Comparison of ENCODE assay signal across 10 mouse cellular contexts in the genomic region with DNA sequence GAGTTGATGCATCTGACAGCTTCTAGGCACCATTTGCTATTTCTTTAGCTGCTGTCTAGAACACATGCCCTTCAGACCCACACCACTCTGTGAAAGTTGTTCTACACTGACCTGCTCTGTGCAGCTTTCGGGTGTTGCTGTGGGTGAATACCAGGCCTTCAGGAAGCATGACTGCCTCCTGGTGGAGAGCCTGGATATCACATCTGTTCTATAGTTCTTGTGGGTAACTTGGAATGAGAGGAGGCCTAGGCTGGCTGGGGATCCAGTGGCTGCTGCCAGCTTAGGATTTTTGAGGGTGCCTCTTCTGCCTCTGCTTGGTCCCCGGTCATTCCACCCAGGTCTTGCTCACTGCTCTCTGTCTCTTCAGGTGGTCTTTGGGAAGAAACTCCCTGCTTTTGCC. TPM values are rescaled to one million over a fixed set of nuclear protein-coding genes. Genes with fewer than 3 reads are reported as not detected.
DNase-seq lines count a peak whose midpoint lies in the region; ATAC-seq lines count a peak whose summit lies in the region.
"Had no signal": no experiment of that assay in that cellular context is flagged by ENCODE, and none has a peak within 500 bp of the region (broad histone marks: within the 10 kb centered on the region; RNA-seq: fewer than 3 reads in every experiment).

No protein-coding gene starts in this region.

- H3K9me3 ChIP-seq in heart, embryonic 14.5 days (ENCODE audit: control insufficient read depth, low read length): no peaks in the 10 kb centered on the region
- H3K9me3 ChIP-seq in limb, embryonic 11.5 days (ENCODE audit: control insufficient read depth, low read length): no peaks in the 10 kb centered on the region
- H3K9me3 ChIP-seq: neural tube, embryonic 12.5 days had no signal

- no peak overlapping the region for H3K4me2 ChIP-seq in heart, embryonic 14.5 days (ENCODE audit: low read length)
- H3K4me2 ChIP-seq in limb, embryonic 11.5 days (ENCODE audit: low read depth, severe bottlenecking): no peak overlapping the region
- H3K4me2 ChIP-seq: neural tube, embryonic 12.5 days had no signal

- no peak for ATAC-seq in heart, embryonic 14.5 days (ENCODE audit: insufficient number of reproducible peaks, insufficient read depth, low FRiP score, low read depth)
- no peak for ATAC-seq in limb, embryonic 11.5 days (ENCODE audit: insufficient number of reproducible peaks, low FRiP score, low TSS enrichment, low read depth)
- peak; percentile 71 for ATAC-seq in neutrophil, adult 5-6 weeks (ENCODE audit: extremely low read depth, insufficient number of reproducible peaks, low FRiP score, poor library complexity, severe bottlenecking)
- no peak for ATAC-seq in frontal cortex, adult (ENCODE audit: low TSS enrichment)

- intact Hi-C loops in left cerebral cortex, postnatal 14 days (cut with DNase I): no loop called here

- no peak overlapping the region for H3K4me3 ChIP-seq in heart, embryonic 14.5 days (ENCODE audit: control insufficient read depth in 1 of 2, insufficient read depth in 1 of 2, low read depth in 1 of 2, low read length in 2 of 2)
- no peak overlapping the region for H3K4me3 ChIP-seq in limb, embryonic 11.5 days (ENCODE audit: low read depth, low read length)
- H3K4me3 ChIP-seq: neural tube, embryonic 12.5 days had no signal

- no peak overlapping the region for H3K27ac ChIP-seq in heart, embryonic 14.5 days (replicated peaks in 1 of 2; ENCODE audit: control insufficient read depth in 1 of 2, insufficient read depth in 1 of 2, low read depth in 2 of 2, low read length in 2 of 2)
- H3K27ac ChIP-seq in limb, embryonic 11.5 days (replicated peaks; ENCODE audit: low read depth, low read length): no peak overlapping the region
- H3K27ac ChIP-seq: neural tube, embryonic 12.5 days had no signal

- no peaks in the 10 kb centered on the region for H3K27me3 ChIP-seq in heart, embryonic 14.5 days (ENCODE audit: control insufficient read depth, insufficient read depth, low read length)
- no peaks in the 10 kb centered on the region for H3K27me3 ChIP-seq in limb, embryonic 11.5 days (ENCODE audit: control insufficient read depth, insufficient read depth, low read length)
- H3K27me3 ChIP-seq: neural tube, embryonic 12.5 days had no signal

- DNase-seq in left cerebral cortex, postnatal 14 days (ENCODE audit: low spot score in 2 of 2): peak; percentile 75 to 87
- no peak for DNase-seq in left cerebral cortex, adult 8-10 months (ENCODE audit: low spot score in 2 of 2)
- DNase-seq in Muller cell, postnatal 12 days (ENCODE audit: inconsistent ontology term): peak; percentile 30
- peak; percentile 70 to 76 for DNase-seq in cerebellum, postnatal 36 days
- DNase-seq in limb, embryonic 11.5 days (ENCODE audit: low spot score): peak; percentile 84

- H3K4me1 ChIP-seq in heart, embryonic 14.5 days (ENCODE audit: control insufficient read depth in 2 of 2, insufficient read depth in 2 of 2, low read length in 2 of 2): peaks cover 15 to 24% of the 10 kb centered on the region in 2 experiments
- peaks cover 14% of the 10 kb centered on the region for H3K4me1 ChIP-seq in limb, embryonic 11.5 days (ENCODE audit: control insufficient read depth, insufficient read depth, low read length)

- 68% methylated on average over 2 of the region's 2 CpGs for WGBS in heart, embryonic 14.5 days
- 61% methylated on average over 2 of the region's 2 CpGs for WGBS in limb, embryonic 11.5 days

- peaks cover 47% of the 10 kb centered on the region for H3K36me3 ChIP-seq in heart, embryonic 14.5 days (ENCODE audit: control insufficient read depth, insufficient read depth, low read length)
- H3K36me3 ChIP-seq in limb, embryonic 11.5 days (ENCODE audit: control insufficient read depth, insufficient read depth, low read length): peaks cover 31% of the 10 kb centered on the region

- 0 out of 2 replicates have a peak overlapping the region, but pooled peaks have one; percentile 25 for H3K9ac ChIP-seq in heart, embryonic 14.5 days (ENCODE audit: low read length)
- H3K9ac ChIP-seq in limb, embryonic 11.5 days (ENCODE audit: low read length): no peak overlapping the region
- H3K9ac ChIP-seq: neural tube, embryonic 12.5 days had no signal

RNA-seq across cellular contexts. Expression of gene Zfp598, which starts 6.7 kb away (rescaled TPM):
- total RNA-seq in left cerebral cortex, postnatal 14 days (2021): 10 to 100 TPM; 37.9 to 39.3 TPM
- 10 to 100 TPM; 30.4 to 40.9 (median 36.1) TPM for total RNA-seq in left cerebral cortex, adult 8-10 months (2022)
- 18.4 and 19.4 TPM in 2 replicates for polyA plus RNA-seq in heart, embryonic 14.5 days (2014; fragmentation: Nextera tagmentation; extraction: Ambion mirVana)
- 36.3 and 42.0 TPM in 2 replicates for polyA plus RNA-seq in limb, embryonic 11.5 days (2014; fragmentation: Nextera tagmentation; extraction: Ambion mirVana)
- 17.6 and 21.4 TPM in 2 replicates for total RNA-seq in neutrophil, adult 5-6 weeks (2017)

RNA-seq across cellular contexts. Expression of gene Syngr3, which starts 13.6 kb away (rescaled TPM):
- total RNA-seq in left cerebral cortex, postnatal 14 days (2021): 100 to 1,000 TPM; 228 to 245 TPM
- total RNA-seq in left cerebral cortex, adult 8-10 months (2022): 100 to 1,000 TPM; 163 to 176 (median 164) TPM
- 0.42 and 0.69 TPM in 2 replicates for polyA plus RNA-seq in heart, embryonic 14.5 days (2014; fragmentation: Nextera tagmentation; extraction: Ambion mirVana)
- 6.6 and 6.9 TPM in 2 replicates for polyA plus RNA-seq in limb, embryonic 11.5 days (2014; fragmentation: Nextera tagmentation; extraction: Ambion mirVana)
- total RNA-seq in neutrophil, adult 5-6 weeks (2017): 0.25 TPM in 1 of 2 replicates, not detected in the other
- total RNA-seq: gastrocnemius, postnatal 36 days had no signal

RNA-seq across cellular contexts. Expression of gene Npw, which starts 17.9 kb away (rescaled TPM):
- 1 to 10 TPM in 1 of 2 experiments, under 1 TPM in 1; 0.95 to 1.4 TPM for total RNA-seq in left cerebral cortex, postnatal 14 days (2021)
- under 1 TPM in 1 of 4 experiments, not detected in 3; 0.63 TPM for total RNA-seq in left cerebral cortex, adult 8-10 months (2022)
- polyA plus RNA-seq in heart, embryonic 14.5 days (2014; fragmentation: Nextera tagmentation; extraction: Ambion mirVana): not detected in 2 replicates
- 0.31 and 0.54 TPM in 2 replicates for polyA plus RNA-seq in limb, embryonic 11.5 days (2014; fragmentation: Nextera tagmentation; extraction: Ambion mirVana)
- not detected in 2 replicates for total RNA-seq in neutrophil, adult 5-6 weeks (2017)
- total RNA-seq: gastrocnemius, postnatal 36 days had no signal
- polyA plus RNA-seq: neural tube, embryonic 12.5 days had no signal

RNA-seq across cellular contexts. Expression of gene Gfer, which starts 19.8 kb away (rescaled TPM):
- total RNA-seq in left cerebral cortex, postnatal 14 days (2021): 10 to 100 TPM; 19.0 to 19.1 TPM
- total RNA-seq in left cerebral cortex, adult 8-10 months (2022): 10 to 100 TPM; 17.6 to 19.2 (median 18.0) TPM
- 29.3 and 29.7 TPM in 2 replicates for polyA plus RNA-seq in heart, embryonic 14.5 days (2014; fragmentation: Nextera tagmentation; extraction: Ambion mirVana)
- polyA plus RNA-seq in limb, embryonic 11.5 days (2014; fragmentation: Nextera tagmentation; extraction: Ambion mirVana): 53.0 and 63.3 TPM in 2 replicates
- total RNA-seq in neutrophil, adult 5-6 weeks (2017): 17.1 and 23.3 TPM in 2 replicates

RNA-seq across cellular contexts. Expression of gene Noxo1, which starts 19.8 kb away (rescaled TPM):
- 1 to 10 TPM; 2.5 to 3.6 TPM for total RNA-seq in left cerebral cortex, postnatal 14 days (2021)
- total RNA-seq in left cerebral cortex, adult 8-10 months (2022): 1 to 10 TPM; 2.8 to 5.9 (median 3.0) TPM
- polyA plus RNA-seq in heart, embryonic 14.5 days (2014; fragmentation: Nextera tagmentation; extraction: Ambion mirVana): 0.68 and 1.1 TPM in 2 replicates
- 1.5 and 1.7 TPM in 2 replicates for polyA plus RNA-seq in limb, embryonic 11.5 days (2014; fragmentation: Nextera tagmentation; extraction: Ambion mirVana)
- 0.86 and 1.6 TPM in 2 replicates for total RNA-seq in neutrophil, adult 5-6 weeks (2017)

Comparison
In these comparisons a context has a peak if more than half of its experiments do, and no peak if none do; other contexts are left out.
1. DNase-seq: peak in left cerebral cortex, postnatal 14 days (2 of 2), Muller cell, postnatal 12 days (single experiment), cerebellum, postnatal 36 days (2 of 2) and limb, embryonic 11.5 days (single experiment); none in left cerebral cortex, adult 8-10 months (0 of 2).
2. RNA of gene Syngr3, which starts 13.6 kb away (total RNA-seq): 228 to 245 TPM in left cerebral cortex, postnatal 14 days and 163 to 176 TPM in left cerebral cortex, adult 8-10 months; 0.25 TPM in neutrophil, adult 5-6 weeks; every median in the first group is over 100 times any median in the second.